Comparison of ENCODE assay signal across 14 mouse cellular contexts in genomic region chr10:13788057-13788456, GRCm38 (mm10).
"Had no signal": no experiment of that assay in that cellular context is flagged by ENCODE, and none has a peak within 500 bp of the region (broad histone marks: within the 10 kb centered on the region; RNA-seq: fewer than 3 reads in every experiment).

No protein-coding gene starts in this region.

- H3K4me2 ChIP-seq: neural tube, embryonic 15.5 days had no signal

- H3K36me3 ChIP-seq: midbrain, embryonic 10.5 days had no signal

- H3K9ac ChIP-seq: liver, embryonic 14.5 days; neural tube, embryonic 15.5 days had no signal

- H3K4me3 ChIP-seq: left cerebral cortex, adult 2 months; midbrain, embryonic 10.5 days; myocyte; neural tube, embryonic 15.5 days had no signal

- H3K4me1 ChIP-seq: midbrain, embryonic 10.5 days; neural tube, embryonic 15.5 days had no signal

- DNase-seq: kidney, adult 9 months; kidney, postnatal 10 days; kidney, postnatal 4 days; lung, adult 2 months; lung, postnatal 4 days; midbrain, embryonic 14.5 days; thymus, postnatal 4 days had no signal

- ATAC-seq: lung, postnatal 0 days had no signal

- H3K27me3 ChIP-seq: neural tube, embryonic 15.5 days had no signal

- H3K27ac ChIP-seq: left cerebral cortex, adult 2 months; liver, embryonic 14.5 days; midbrain, embryonic 10.5 days; neural tube, embryonic 15.5 days; stomach, postnatal 0 days had no signal

- H3K9me3 ChIP-seq: midbrain, embryonic 10.5 days; neural tube, embryonic 15.5 days had no signal
